Mouse (Mus musculus): ENCODE data around the gene Trim52.

- TF ChIP-seq CTCF (IDR thresholded peaks at IDR 0.05) (no peak), EP300 (IDR thresholded peaks at IDR 0.05) (no peak)
These were observed 30.6 kb upstream of the Trim52 start for GRCm38 (mm10) chr14:106075181-106076064.
